Mouse (Mus musculus) C2C12 (cell line): ENCODE data around the gene Ctnna2. TPM values are rescaled to one million over a fixed set of nuclear protein-coding genes. Genes with fewer than 3 reads are reported as not detected.

ENCODE experiments used
- H3K27me3 ChIP-seq: one replicate; pipeline ENCODE4 v1.6.1; 2011; ENCODE audit not compliant: control insufficient read depth, insufficient read depth, insufficient read length
- H3K36me3 ChIP-seq: one replicate; pipeline ENCODE4 v1.6.1; 2011; ENCODE audit not compliant: control insufficient read depth, insufficient read depth
- H3K4me3 ChIP-seq: one replicate; pipeline ENCODE4 v1.5.1; 2011; ENCODE audit warnings: mild to moderate bottlenecking, control low read depth; ENCODE audit not compliant: poor library complexity, insufficient read depth, severe bottlenecking
- H3K79me2 ChIP-seq: one replicate; pipeline ENCODE4 v1.6.1; 2011; ENCODE audit not compliant: control insufficient read depth, insufficient read depth
- H3K79me3 ChIP-seq: one replicate; pipeline ENCODE4 v1.6.1; 2011; ENCODE audit warnings: low read depth, control low read depth
- H3ac ChIP-seq: one replicate; pipeline ENCODE3; 2011; ENCODE audit warnings: low read depth; ENCODE audit not compliant: control insufficient read depth, insufficient read length
- CEBPB ChIP-seq: IDR thresholded peaks from one replicate; pipeline ENCODE4 v1.6.1; 2011; ENCODE audit warnings: low read depth, mild to moderate bottlenecking, control low read depth, moderate library complexity
- CTCF ChIP-seq: IDR thresholded peaks from one replicate; pipeline ENCODE4 v1.5.1; 2011; ENCODE audit not compliant: control insufficient read depth, insufficient read depth, insufficient read length
- FOSL1 ChIP-seq: IDR thresholded peaks from one replicate; pipeline ENCODE4 v1.8.0; 2011; ENCODE audit warnings: mild to moderate bottlenecking, low read length; ENCODE audit not compliant: poor library complexity, insufficient read depth, severe bottlenecking
- MAX ChIP-seq: IDR thresholded peaks from one replicate; pipeline ENCODE4 v1.6.1; 2011; ENCODE audit warnings: mild to moderate bottlenecking, control low read depth
- MYOD1 ChIP-seq: IDR thresholded peaks from one replicate; pipeline ENCODE4 v1.6.1; 2011; ENCODE audit warnings: low read depth; ENCODE audit not compliant: control insufficient read depth, insufficient read length
- MYOG ChIP-seq: IDR thresholded peaks from one replicate; pipeline ENCODE4 v1.6.1; 2011; ENCODE audit not compliant: control insufficient read depth, insufficient read length; ENCODE audit errors: extremely low read depth
- USF1 ChIP-seq: IDR thresholded peaks from one replicate; pipeline ENCODE4 v1.6.1; 2011; ENCODE audit warnings: low read depth, mild to moderate bottlenecking, control low read depth, moderate library complexity
- polyA plus RNA-seq: library from polyadenylated mRNA; unstranded; fragments of >200 nt; fragmentation: generic; extraction: Trizol; gene quantifications from one replicate; pipeline ENCODE4 v1.2.1, GENCODE M21; 2012; ENCODE audit warnings: missing spikeins

Ctnna2 gene
- polyA plus RNA-seq, 1 experiment, result not detected

DNA sequence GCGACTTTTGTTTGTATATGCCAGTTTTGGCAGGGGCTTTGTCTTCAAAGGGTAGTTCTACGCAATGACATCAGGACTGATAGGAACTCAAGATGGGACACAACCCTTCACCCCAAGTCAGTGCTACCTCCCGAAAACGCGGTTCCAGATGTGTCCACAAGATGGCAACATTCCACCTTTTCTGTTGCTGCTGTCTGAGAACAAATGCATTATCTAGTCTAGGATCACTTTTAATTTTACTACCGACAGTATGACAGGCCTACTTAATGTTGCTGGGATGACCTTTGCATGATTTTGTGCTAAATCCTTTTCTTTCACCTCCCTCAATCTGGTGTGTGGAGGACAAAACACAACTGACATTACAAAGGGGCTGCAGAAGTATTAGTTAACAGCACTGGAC lies 329.4 kb downstream of the Ctnna2 start:
- Histone ChIP-seq H3K4me3 (no peak overlapping the region), H3K36me3 (no peaks in the 10 kb centered on the region), H3ac (no peak overlapping the region), H3K79me3 (no peaks in the 10 kb centered on the region), H3K79me2 (no peaks in the 10 kb centered on the region), H3K27me3 (no peaks in the 10 kb centered on the region)
- TF ChIP-seq CEBPB (no peak), MYOG (no peak), MYOD1 (no peak), FOSL1 (no peak), USF1 (no peak), CTCF (no peak), MAX (no peak)

DNA sequence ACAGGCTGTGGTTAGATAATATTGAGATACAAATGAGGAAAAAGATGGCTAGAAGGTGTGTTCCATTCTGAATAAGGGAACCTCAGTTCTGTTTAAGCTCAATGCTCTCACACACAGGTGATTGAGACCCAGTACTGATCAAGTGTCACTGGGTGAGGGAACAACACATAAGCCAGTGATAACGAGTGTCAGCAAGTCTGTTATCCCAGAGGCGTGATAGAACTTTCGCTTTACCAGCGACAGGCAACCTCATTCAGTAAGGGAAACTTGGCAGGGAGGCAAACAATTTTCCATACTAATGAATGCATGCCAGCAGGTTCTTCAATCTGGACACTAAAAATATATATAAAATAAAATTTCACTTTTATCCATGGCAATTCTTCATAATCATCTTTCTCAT lies 334.9 kb downstream of the Ctnna2 start:
- TF ChIP-seq MYOG (no peak), MAX (no peak), CEBPB (no peak), FOSL1 (no peak), CTCF (no peak), MYOD1 (no peak), USF1 (no peak)
- H3K36me3 ChIP-seq, result no peaks in the 10 kb centered on the region
- no peaks in the 10 kb centered on the region for H3K27me3 ChIP-seq
- no peaks in the 10 kb centered on the region for H3K79me2 ChIP-seq
- no peak overlapping the region for H3ac ChIP-seq
- no peaks in the 10 kb centered on the region for H3K79me3 ChIP-seq
- H3K4me3 ChIP-seq, result no peak overlapping the region

DNA sequence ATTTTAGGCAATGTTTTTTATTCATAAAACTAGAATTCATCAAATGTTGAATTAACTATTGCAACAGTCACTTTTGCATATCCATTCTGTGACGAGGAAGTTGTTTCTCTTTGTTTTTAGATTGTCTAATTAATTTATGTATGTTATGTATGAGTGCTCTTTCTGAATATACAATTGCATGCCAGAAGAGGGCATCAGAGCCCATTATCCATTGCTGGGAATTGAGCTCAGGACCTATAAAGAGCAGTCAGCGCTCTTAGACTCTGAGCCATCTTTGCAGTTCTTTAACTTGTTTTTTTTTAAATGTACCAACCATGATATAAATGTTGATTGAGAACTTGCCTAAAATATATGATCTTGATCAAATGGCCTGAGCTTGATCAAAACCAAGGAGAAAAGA lies 340.7 kb downstream of the Ctnna2 start:
- H3ac ChIP-seq, result no peak overlapping the region
- no peaks in the 10 kb centered on the region for H3K36me3 ChIP-seq
- H3K27me3 ChIP-seq, result no peaks in the 10 kb centered on the region
- no peak for TF ChIP-seq CEBPB
- no peak for TF ChIP-seq MYOG
- TF ChIP-seq FOSL1, result no peak
- no peak for TF ChIP-seq MYOD1
- TF ChIP-seq USF1, result no peak
- TF ChIP-seq MAX, result no peak
- no peak for TF ChIP-seq CTCF
- no peaks in the 10 kb centered on the region for H3K79me3 ChIP-seq
- no peak overlapping the region for H3K4me3 ChIP-seq
- H3K79me2 ChIP-seq, result no peaks in the 10 kb centered on the region

DNA sequence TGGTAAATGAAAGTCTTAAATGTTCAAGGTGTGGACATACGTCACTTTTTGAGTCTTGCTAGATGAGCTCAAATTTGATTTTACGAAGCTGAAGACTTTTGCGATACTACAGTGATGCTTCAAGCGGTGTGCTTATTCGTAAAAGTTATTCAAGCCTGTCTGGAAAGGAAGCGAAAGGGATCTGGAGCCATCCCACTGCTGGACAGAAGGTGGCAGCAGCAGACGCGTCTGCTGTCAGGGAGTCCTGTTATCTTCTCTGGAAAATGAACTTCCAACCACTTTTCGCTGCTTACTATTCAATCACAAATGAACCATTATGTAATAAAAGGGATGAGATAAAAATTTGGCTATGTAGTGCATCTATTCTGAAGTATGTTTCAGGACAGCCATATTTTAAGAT lies 345.5 kb downstream of the Ctnna2 start:
- no peaks in the 10 kb centered on the region for H3K79me2 ChIP-seq
- TF ChIP-seq CEBPB (no peak), CTCF (no peak), MYOD1 (no peak), USF1 (no peak), MYOG (no peak), FOSL1 (no peak)
- no peak overlapping the region for H3ac ChIP-seq
- H3K79me3 ChIP-seq, result no peaks in the 10 kb centered on the region
- no peaks in the 10 kb centered on the region for H3K36me3 ChIP-seq
- H3K4me3 ChIP-seq, result no peak overlapping the region
- no peaks in the 10 kb centered on the region for H3K27me3 ChIP-seq

DNA sequence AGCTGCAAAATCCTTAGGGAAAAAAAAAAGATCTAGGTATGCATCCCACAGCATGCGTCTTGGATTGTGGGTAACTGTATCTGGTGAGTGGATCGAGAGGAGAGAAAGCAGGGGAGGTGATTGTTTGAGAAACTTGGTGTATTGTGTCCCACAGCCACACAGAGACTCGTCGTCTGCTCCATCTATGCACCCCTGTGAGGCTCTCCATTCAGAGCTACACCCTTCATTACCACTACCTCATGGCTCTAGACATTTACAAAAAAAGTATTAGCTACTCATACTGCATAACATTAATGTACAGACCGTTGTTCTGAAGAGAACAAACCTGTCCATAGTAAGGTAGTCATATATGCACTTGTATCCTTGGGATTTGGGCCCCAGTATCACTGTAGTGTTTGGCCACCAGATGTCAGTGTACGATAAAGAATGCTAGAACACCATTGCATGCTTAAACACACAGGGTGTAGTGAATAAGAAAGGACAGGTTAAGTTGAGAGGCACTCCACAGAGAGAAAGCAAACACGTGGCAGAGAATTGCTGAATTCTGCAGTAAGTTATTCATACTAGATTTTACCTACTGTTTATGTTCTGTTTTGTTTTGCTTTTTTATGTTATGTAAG lies 350.8 kb downstream of the Ctnna2 start:
- Histone ChIP-seq H3K79me2 (no peaks in the 10 kb centered on the region), H3K79me3 (no peaks in the 10 kb centered on the region), H3K27me3 (no peaks in the 10 kb centered on the region), H3ac (no peak overlapping the region), H3K36me3 (no peaks in the 10 kb centered on the region), H3K4me3 (no peak overlapping the region)
- TF ChIP-seq MYOG, result no peak
- TF ChIP-seq CEBPB, result no peak
- TF ChIP-seq USF1, result no peak
- TF ChIP-seq FOSL1, result no peak
- TF ChIP-seq CTCF, result no peak
- no peak for TF ChIP-seq MYOD1
- no peak for TF ChIP-seq MAX
